Mouse (Mus musculus) T-helper 1 cell (primary cell): ENCODE results near the gene Bcl3.
"Not testable (repeated sequence)": the region's sequence is repeated elsewhere in the genome, so short reads cannot be mapped to it uniquely, and the experiment has no call there.

Experiments used
- in situ Hi-C: fragments of 300-600 bp; cut with MboI, MseI; formaldehyde crosslinking; loops from one replicate; pipeline ENCODE4 v1.15.1; 2025; ENCODE audit warnings: high pct_unique_total_duplicates

Gene Bcl3

DNA sequence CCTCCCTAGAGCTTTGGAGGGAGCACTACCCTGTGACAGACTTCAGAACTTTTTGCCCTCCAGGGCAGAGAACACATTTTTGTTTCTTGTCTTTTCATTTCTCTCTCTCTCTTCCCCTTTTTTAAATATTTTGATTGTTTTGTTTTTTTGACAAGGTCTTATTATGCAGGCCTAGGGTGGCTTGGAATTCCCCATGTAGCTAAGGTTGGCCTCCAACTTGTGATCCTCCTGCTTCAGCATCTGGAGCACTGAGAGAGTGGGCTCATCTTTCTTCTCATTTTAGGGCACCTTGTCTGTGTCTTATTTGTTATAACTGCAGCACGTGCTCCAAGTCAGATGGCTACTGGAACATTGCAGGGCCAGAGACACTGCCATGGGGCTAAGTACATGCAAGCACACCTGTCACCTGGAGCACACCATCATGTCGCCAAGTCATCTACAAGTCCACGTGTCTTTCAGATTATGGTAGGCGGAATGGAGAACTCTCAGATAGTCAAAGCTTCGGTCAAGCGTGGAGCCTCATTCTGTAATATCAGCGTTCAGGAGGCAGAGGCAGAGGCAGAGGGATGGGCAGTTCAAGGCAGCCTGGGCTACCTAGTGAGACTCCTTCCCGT is 16.1 kb downstream of the Bcl3 start:
- in situ Hi-C loops = no loop called here

- in situ Hi-C loops = loop anchor here (5.0 kb wide), 1 partner anchor 39 kb away; no protein-coding TSS in a partner anchor
Observed at GRCm38 (mm10) chr7:19802995-19803394, 19.6 kb downstream of the Bcl3 start.

DNA sequence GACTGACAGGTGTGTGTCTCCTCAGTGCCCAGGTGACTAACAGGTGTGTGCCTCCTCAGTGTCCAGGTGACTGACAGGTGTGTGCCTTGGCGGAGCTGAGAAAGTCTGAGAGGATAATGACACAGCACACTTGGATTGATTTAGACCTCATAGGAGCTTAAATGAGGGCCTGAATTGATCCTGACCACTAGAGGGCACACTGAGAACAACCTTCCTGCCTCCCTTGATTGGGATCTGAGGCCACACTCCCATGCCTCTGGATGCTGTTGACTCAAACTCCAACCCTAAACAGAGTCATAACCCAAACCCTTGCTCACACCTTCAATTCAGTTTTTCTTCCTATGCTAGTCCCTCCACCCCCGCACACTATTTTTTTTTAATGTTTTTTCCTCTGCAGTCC is 21.8 kb downstream of the Bcl3 start:
- in situ Hi-C loops = loop anchor here (5.0 kb wide), 1 partner anchor 42 kb away; no protein-coding TSS in a partner anchor

DNA sequence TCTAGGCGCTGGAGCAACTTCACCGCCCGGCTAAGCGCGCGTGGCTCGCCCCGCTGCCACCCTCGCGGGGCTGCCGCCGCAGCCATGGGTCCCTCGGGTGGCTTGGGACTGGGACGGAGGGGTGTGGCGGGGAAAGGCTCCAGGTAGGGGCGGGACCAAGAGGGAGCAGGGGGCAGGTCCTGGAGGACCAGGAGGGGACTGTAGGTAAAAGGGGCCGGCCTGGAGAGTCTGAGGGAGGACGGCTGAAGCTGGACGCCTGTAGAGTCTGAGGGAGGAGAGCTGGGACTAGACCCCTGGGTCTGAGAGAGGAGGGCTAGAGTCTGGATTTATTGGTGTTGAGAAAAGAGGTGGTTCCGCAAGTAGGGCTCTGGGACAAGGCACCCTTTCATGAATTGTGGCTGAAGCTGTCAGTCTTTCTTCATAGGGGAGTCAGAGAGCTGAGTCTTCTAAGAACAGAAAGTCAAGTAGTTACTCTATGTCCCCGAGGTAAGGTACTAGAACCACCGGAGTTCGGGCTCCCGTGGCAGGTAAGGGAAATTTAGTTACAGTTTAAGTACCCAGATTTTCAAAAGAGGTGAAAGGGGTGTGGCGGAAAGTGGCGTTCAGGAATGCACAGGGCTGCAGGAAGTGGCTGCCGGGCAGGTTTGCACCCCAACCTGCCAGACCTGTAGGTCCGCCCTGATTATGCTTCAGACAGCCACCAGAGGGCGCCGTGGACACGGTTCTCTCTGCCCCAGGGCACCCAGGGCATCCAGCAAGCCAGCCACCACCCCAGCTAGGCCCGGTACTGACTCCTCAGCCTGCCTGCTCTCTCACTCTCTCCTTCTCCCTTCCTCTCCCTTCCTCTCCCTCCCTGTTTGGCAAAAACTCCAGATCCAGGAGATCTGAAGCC is 25.6 kb downstream of the Bcl3 start, which contains the start of gene Cblc:
Gene Cblc, minus strand, starts transcription at position 113 of the 892 bp plus-strand sequence.
- in situ Hi-C loops = no loop called here

GRCm38 (mm10) chr7:19796254-19796653 is 26.3 kb downstream of the Bcl3 start:
- in situ Hi-C loops = no loop called here

GRCm38 (mm10) chr7:19795236-19795635 is 27.3 kb downstream of the Bcl3 start:
- in situ Hi-C loops = no loop called here

GRCm38 (mm10) chr7:19792701-19793630 is 29.6 kb downstream of the Bcl3 start:
- in situ Hi-C loops = no loop called here

DNA sequence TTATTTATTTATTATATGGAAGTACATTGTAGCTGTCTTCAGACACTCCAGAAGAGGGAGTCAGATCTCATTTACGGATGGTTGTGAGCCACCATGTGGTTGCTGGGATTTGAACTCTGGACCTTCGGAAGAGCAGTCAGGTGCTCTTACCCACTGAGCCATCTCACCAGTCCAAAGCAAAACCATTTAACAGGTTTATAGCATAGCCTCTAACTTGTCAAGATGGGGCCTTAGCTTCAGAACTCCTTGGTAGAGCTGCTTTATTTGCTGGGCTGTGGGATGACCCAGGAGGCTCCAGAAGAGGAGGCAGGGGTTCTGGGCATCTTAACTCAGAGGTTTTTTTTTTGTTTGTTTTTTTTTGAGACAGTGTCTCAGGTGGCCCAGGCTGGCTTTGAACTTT is 31.1 kb downstream of the Bcl3 start:
- in situ Hi-C loops = not testable (repeated sequence)

- in situ Hi-C loops = loop anchor here (5.0 kb wide), 1 partner anchor 38 kb away; the partner anchor contains the start of gene Nectin2
Observed at GRCm38 (mm10) chr7:19789904-19790347, 32.6 kb downstream of the Bcl3 start.

- in situ Hi-C loops = loop anchor here (5.0 kb wide), 1 partner anchor 34 kb away; the partner anchor contains the start of gene Nectin2
Observed at GRCm38 (mm10) chr7:19785874-19786458, 36.6 kb downstream of the Bcl3 start.

GRCm38 (mm10) chr7:19784764-19785535 is 37.6 kb downstream of the Bcl3 start:
- in situ Hi-C loops = loop anchor here (5.0 kb wide), 1 partner anchor 33 kb away; the partner anchor contains the start of gene Nectin2

DNA sequence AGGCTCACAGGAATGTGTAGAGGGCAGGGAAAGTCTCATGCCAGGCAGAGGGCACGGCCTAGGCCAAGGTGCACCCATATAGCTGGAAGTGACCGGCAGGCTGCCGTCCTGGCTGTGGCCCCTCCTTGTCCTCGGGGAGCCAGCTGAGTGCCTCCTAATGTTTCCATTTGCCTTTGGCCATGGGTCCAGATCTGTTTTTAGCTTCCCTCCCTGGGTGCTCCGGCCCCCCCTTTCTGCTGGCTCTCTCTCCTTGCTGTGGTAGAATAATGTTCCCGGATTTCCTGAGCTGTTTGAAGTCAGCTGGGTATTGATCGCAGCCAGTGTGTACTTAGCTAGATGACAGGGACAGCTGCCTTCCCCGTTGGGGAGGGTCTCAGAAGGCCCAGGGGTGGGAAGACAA is 38.9 kb downstream of the Bcl3 start:
- in situ Hi-C loops = no loop called here

DNA sequence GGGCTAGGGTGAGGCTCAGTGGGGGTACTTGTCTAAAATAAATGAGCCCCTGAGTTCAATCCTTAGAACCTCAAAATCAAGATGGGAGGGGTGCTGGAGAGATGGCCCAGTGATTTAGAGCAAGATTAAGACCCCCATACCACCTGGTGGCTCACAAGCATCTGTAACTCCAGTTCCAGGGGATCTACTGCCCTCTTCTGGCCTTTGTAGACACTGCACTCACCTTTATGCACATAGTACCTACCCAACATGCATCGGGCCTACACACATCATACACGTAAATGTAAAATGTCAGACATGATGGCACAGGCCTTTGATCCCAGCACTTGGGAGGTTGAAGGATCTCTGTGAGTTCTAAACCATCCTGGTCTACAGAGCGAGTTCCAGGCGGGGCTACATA is 39.9 kb downstream of the Bcl3 start:
- in situ Hi-C loops = no loop called here

DNA sequence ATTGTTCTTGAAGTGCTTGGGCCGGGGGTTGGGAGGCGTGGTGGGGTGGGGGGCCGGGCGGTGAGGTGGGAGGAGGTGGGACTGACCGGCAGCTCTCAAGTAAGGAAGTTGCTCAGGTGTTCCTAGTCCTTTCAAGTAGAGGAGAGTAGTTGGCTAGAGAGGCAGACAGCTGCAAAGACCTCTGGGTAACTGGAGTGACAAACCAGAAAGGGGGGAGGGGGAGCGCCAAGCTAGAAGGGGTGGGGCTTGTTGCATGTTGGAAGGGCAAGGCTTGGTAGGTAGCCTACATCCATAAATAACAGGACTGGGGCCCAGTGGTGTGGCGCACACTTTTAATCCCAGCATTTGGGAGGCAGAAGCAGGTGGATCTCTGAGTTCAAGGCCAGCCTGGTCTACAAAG is 40.8 kb downstream of the Bcl3 start:
- in situ Hi-C loops = no loop called here

GRCm38 (mm10) chr7:19779903-19780302 is 42.7 kb downstream of the Bcl3 start:
- in situ Hi-C loops = no loop called here

- in situ Hi-C loops = no loop called here
Observed at GRCm38 (mm10) chr7:19778645-19779044, 43.9 kb downstream of the Bcl3 start.

DNA sequence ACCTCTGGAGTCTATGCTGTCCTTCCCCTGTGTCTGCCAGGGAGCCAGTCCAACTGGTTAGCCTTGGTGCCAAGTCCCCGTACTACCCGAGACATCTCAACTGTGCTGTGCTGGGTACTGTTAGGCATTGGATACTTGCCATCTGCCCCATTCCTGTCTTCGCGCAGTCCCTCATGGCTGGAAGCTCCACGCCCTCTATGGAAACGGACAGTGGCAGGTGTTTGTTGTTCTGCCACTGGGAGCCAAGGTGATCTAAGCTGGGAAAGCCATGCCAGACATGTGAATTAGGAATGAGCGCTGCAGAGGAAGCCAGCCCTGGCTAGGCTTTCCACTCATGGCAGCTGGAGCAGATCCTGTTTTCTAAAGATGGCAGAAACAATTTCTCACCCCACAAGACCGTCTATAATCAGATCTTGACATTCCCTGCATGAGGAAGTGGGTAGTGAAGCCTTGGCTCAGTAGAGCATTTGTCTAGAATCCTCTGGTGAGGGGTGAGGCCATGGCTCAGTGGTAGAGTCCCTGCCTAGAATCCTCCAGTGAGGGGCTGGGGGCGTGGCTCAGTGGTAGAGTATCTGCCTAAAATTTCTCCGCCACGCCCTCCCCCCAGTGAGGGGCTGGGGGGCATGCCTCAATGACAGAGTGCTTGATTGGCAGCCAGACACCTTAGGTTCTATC is 45.4 kb downstream of the Bcl3 start:
- in situ Hi-C loops = no loop called here

DNA sequence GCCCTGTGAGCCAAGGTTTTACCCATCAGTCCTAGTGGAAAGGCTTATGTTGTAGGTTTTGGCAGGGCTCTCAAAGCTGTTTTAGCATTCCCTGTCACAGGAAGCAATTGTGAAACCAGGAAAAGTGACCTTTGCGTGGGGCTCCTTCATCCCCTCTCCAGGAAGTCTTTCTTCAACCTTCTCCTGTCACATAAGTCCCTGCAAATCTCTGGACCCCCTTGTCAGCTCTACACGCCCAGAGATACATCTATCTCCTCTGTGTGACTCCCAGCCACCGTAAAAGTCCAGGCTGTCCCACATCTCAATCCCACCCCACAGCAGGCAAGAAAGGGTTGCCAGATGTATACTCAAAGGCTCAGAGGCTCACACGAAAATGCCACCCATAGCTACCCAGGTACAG is 50.9 kb downstream of the Bcl3 start:
- in situ Hi-C loops = no loop called here

GRCm38 (mm10) chr7:19770984-19771391 is 51.6 kb downstream of the Bcl3 start, which contains the start of gene Bcam:
Gene Bcam (minus strand): TSS chr7:19771016.
- in situ Hi-C loops = no loop called here

GRCm38 (mm10) chr7:19770375-19770754 is 52.2 kb downstream of the Bcl3 start:
- in situ Hi-C loops = no loop called here
